Mouse (Mus musculus): ENCODE measurements around the gene Fgfr2.

DNA sequence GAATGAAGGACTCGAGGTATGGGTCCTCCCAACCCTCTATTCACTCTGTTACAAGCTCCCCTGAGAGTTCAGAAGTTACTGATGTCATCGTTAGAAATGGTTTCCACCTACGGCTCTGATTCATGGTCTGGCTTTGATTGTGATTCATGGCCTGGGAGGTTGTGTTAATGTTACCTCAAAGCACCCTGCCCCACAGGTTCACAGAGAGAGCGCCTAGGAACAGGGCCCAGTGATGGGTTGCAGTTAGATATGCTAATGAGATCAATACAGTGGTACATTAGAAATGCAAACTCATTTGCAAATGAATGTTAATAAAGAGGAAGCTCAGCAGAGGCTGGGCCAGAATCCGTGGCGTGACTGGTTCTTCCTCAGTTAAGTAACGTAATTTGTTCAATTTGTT lies 1467.1 kb downstream of the Fgfr2 start:
- TF ChIP-seq CTCF (IDR thresholded peaks at IDR 0.05; ENCODE audit: insufficient read depth, low read length): no peak
- no peak for TF ChIP-seq POLR2A (IDR thresholded peaks at IDR 0.05; ENCODE audit: borderline replicate concordance, extremely low read depth, low read depth, low read length)
